8 mouse cellular contexts compared by ENCODE assay signal in the genomic region with DNA sequence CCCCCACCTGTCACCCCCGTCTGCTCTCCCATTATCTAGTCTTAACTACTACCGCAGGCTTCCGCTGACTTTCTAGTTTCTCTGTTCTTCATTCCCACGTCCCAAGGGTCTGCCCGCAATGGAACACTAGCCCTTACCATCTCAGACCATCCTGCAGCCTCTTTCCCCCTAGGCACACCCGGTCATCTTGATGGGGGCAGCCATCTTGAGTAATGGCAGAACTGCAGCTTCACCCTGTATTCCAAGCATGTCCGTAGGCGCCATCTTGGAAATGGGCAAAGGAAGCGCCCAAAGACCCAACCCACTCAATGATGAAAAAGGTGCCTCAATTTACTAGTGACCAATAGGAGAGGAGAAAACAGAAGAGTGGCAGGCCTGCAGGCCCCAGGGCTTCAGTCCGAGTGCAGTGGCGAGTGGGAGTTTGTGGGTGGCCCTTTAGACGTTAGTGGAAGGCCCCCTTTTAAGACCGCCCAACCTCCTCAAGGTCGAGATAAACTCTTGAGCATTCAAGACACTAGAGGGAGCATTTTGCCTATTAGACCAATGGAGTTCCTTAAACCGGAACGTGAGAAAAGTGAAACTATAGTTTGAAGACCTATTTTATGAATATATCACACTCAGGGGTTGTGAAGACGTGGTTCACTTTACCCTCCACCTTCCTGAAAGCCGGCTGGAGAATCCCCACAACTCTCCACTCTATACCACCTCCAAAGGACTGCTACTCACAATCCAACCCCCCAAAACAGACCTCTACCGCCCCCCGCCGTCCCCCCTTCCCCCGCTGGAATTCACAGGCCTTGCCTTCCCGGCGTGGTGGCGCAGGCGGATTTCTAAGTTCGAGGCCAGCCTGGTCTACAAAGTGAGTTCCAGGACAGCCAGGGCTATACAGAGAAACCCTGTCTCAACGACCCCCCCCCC. TPM values are rescaled to one million over a fixed set of nuclear protein-coding genes. Genes with fewer than 3 reads are reported as not detected.
A peak's percentile ranks its signal among the peaks of the same experiment; 100 is the strongest.
DNase-seq lines count a peak whose midpoint lies in the region; ATAC-seq and TF ChIP-seq lines count a peak whose summit lies in the region.

A gene (minus strand): TSS at position 277 of the 918 bp plus-strand sequence.

- DNase-seq in CD8-positive naive resting alpha-beta T cell, adult 2 months (ENCODE audit: low read depth in 2 of 2, low spot score in 2 of 2) = peak; percentile 92 to 93
- peak; percentile 96 for DNase-seq in c-Kit-positive CD71-negative TER-119-negative erythroid progenitor cells, embryonic 14.5 days (ENCODE audit: low read depth)
- DNase-seq in forebrain, embryonic 10.5 days (ENCODE audit: extremely low spot score, low spot score) = peak; percentile 95
- DNase-seq in kidney, postnatal 25 days = peak; percentile 94 to 99
- DNase-seq in liver, embryonic 14.5 days (ENCODE audit: low read depth in 3 of 3, low spot score in 3 of 3) = peak; percentile 96 to 98 (median 98)
- peak; percentile 92 for DNase-seq in neural tube, embryonic 11.5 days (ENCODE audit: low spot score)
- peak; percentile 91 for DNase-seq in stomach, postnatal 0 days (ENCODE audit: low spot score)

- peaks cover 27% of the 10 kb centered on the region for H3K36me3 ChIP-seq in forebrain, embryonic 10.5 days (replicated peaks)
- H3K36me3 ChIP-seq in heart, embryonic 15.5 days = peaks cover 21% of the 10 kb centered on the region; the same call in 1 of the 2 replicates
- no peaks in the 10 kb centered on the region for H3K36me3 ChIP-seq in liver, embryonic 14.5 days (replicated peaks; ENCODE audit: control insufficient read depth, insufficient read depth, low read depth)
- H3K36me3 ChIP-seq in neural tube, embryonic 11.5 days (ENCODE audit: control insufficient read depth, insufficient read depth, low read length) = no peaks in the 10 kb centered on the region
- peaks cover 7% of the 10 kb centered on the region; the same call in 1 of the 2 replicates for H3K36me3 ChIP-seq in stomach, postnatal 0 days (ENCODE audit: control insufficient read depth, insufficient read depth, low read length)

- no peak for TF ChIP-seq EP300 in liver, embryonic 14.5 days (IDR thresholded peaks at IDR 0.05; ENCODE audit: low read depth)
- no peak for TF ChIP-seq EP300 in stomach, postnatal 0 days (optimal IDR thresholded peaks at IDR 0.05)

- H3K4me2 ChIP-seq in heart, embryonic 15.5 days = peak within 1 kb of the TSS; percentile 81
- peak within 1 kb of the TSS; percentile 87 for H3K4me2 ChIP-seq in liver, embryonic 14.5 days (ENCODE audit: low read depth)
- peak within 1 kb of the TSS; percentile 56 for H3K4me2 ChIP-seq in neural tube, embryonic 11.5 days (ENCODE audit: low read depth)
- peak within 1 kb of the TSS; percentile 81 for H3K4me2 ChIP-seq in stomach, postnatal 0 days (replicated peaks; ENCODE audit: low read depth)

- ATAC-seq in heart, embryonic 15.5 days (replicated peaks; ENCODE audit: insufficient number of reproducible peaks, insufficient read depth, low FRiP score, low read depth) = peak; percentile 97
- peak; percentile 95 for ATAC-seq in liver, embryonic 14.5 days (ENCODE audit: insufficient read depth)
- ATAC-seq in neural tube, embryonic 11.5 days (ENCODE audit: insufficient read depth, low FRiP score, low TSS enrichment) = peak; percentile 97
- ATAC-seq in stomach, postnatal 0 days (ENCODE audit: low FRiP score, low TSS enrichment) = peak; percentile 98

- H3K27me3 ChIP-seq in forebrain, embryonic 10.5 days (ENCODE audit: poor library complexity, severe bottlenecking) = no peaks in the 10 kb centered on the region
- H3K27me3 ChIP-seq in heart, embryonic 15.5 days = no peaks in the 10 kb centered on the region
- H3K27me3 ChIP-seq in liver, embryonic 14.5 days (ENCODE audit: control insufficient read depth, insufficient read depth, low read length) = no peaks in the 10 kb centered on the region
- no peaks in the 10 kb centered on the region for H3K27me3 ChIP-seq in neural tube, embryonic 11.5 days (ENCODE audit: control insufficient read depth, insufficient read depth, low read length)
- H3K27me3 ChIP-seq in stomach, postnatal 0 days (ENCODE audit: control insufficient read depth, insufficient read depth, low read length) = no peaks in the 10 kb centered on the region

- WGBS in forebrain, embryonic 10.5 days = 3% methylated on average over 28 of the region's 28 CpGs
- WGBS in heart, embryonic 15.5 days = 2% methylated on average over 28 of the region's 28 CpGs
- 1% methylated on average over 28 of the region's 28 CpGs for WGBS in liver, embryonic 14.5 days (ENCODE audit: insufficient replicate concordance)
- 3% methylated on average over 28 of the region's 28 CpGs for WGBS in neural tube, embryonic 11.5 days
- WGBS in stomach, postnatal 0 days = 1% methylated on average over 28 of the region's 28 CpGs

- H3K9ac ChIP-seq in heart, embryonic 15.5 days = peak within 1 kb of the TSS; percentile 56
- peak within 1 kb of the TSS; percentile 85 for H3K9ac ChIP-seq in liver, embryonic 14.5 days (replicated peaks)
- peak within 1 kb of the TSS; percentile 44 for H3K9ac ChIP-seq in neural tube, embryonic 11.5 days (ENCODE audit: low read length)
- peak within 1 kb of the TSS; percentile 56 for H3K9ac ChIP-seq in stomach, postnatal 0 days (ENCODE audit: low read length)

- TF ChIP-seq CTCF in liver, embryonic 14.5 days (IDR thresholded peaks at IDR 0.05; ENCODE audit: low read depth) = peak; percentile 77
- peak; percentile 86 for TF ChIP-seq CTCF in stomach, postnatal 0 days (IDR thresholded peaks at IDR 0.05; ENCODE audit: low read depth)

- H3K4me1 ChIP-seq in forebrain, embryonic 10.5 days = peaks cover 33% of the 10 kb centered on the region
- peaks cover 15% of the 10 kb centered on the region for H3K4me1 ChIP-seq in heart, embryonic 15.5 days (replicated peaks)
- H3K4me1 ChIP-seq in liver, embryonic 14.5 days (replicated peaks; ENCODE audit: control insufficient read depth in 2 of 2, insufficient read depth in 2 of 2, low read length in 1 of 2) = peaks cover 11 to 12% of the 10 kb centered on the region in 2 experiments
- H3K4me1 ChIP-seq in neural tube, embryonic 11.5 days (ENCODE audit: control insufficient read depth, insufficient read depth, low read length) = 0 out of 2 replicates have a peak, but pooled peaks cover 4% of the 10 kb centered on the region
- peaks cover 4% of the 10 kb centered on the region for H3K4me1 ChIP-seq in stomach, postnatal 0 days (replicated peaks; ENCODE audit: control insufficient read depth, insufficient read depth)

- peak within 1 kb of the TSS; percentile 73 for H3K4me3 ChIP-seq in forebrain, embryonic 10.5 days
- peak within 1 kb of the TSS; percentile 60 for H3K4me3 ChIP-seq in heart, embryonic 15.5 days
- peak within 1 kb of the TSS; percentile 60 to 95 for H3K4me3 ChIP-seq in liver, embryonic 14.5 days (ENCODE audit: insufficient read depth in 1 of 2, low read depth in 2 of 2, low read length in 2 of 2)
- H3K4me3 ChIP-seq in neural tube, embryonic 11.5 days (ENCODE audit: low read depth, low read length) = peak within 1 kb of the TSS; percentile 50
- H3K4me3 ChIP-seq in stomach, postnatal 0 days (ENCODE audit: low read depth, low read length) = peak within 1 kb of the TSS; percentile 67

- peak within 1 kb of the TSS; percentile 88 for H3K27ac ChIP-seq in forebrain, embryonic 10.5 days
- peak within 1 kb of the TSS; percentile 94 for H3K27ac ChIP-seq in heart, embryonic 15.5 days
- H3K27ac ChIP-seq in liver, embryonic 14.5 days = peak within 1 kb of the TSS; percentile 87
- 0 out of 2 replicates have a peak within 1 kb of the TSS, but pooled peaks have one; percentile 58 for H3K27ac ChIP-seq in neural tube, embryonic 11.5 days (ENCODE audit: low read depth, low read length)
- H3K27ac ChIP-seq in stomach, postnatal 0 days (replicated peaks) = peak within 1 kb of the TSS; percentile 92

- no peaks in the 10 kb centered on the region for H3K9me3 ChIP-seq in forebrain, embryonic 10.5 days
- no peaks in the 10 kb centered on the region for H3K9me3 ChIP-seq in heart, embryonic 15.5 days (replicated peaks)
- H3K9me3 ChIP-seq in liver, embryonic 14.5 days (ENCODE audit: control insufficient read depth, low read length) = no peaks in the 10 kb centered on the region
- no peaks in the 10 kb centered on the region for H3K9me3 ChIP-seq in neural tube, embryonic 11.5 days (ENCODE audit: control insufficient read depth, low read length)
- no peaks in the 10 kb centered on the region for H3K9me3 ChIP-seq in stomach, postnatal 0 days (ENCODE audit: control insufficient read depth, low read length)

RNA-seq across cellular contexts. Expression of the gene that starts here (rescaled TPM):
- 31.0 and 37.2 TPM in 2 replicates for polyA plus RNA-seq in forebrain, embryonic 10.5 days (2016; fragmentation: Nextera tagmentation; extraction: Ambion mirVana)
- 55.6 and 57.9 TPM in 2 replicates for polyA plus RNA-seq in heart, embryonic 15.5 days (2015; fragmentation: Nextera tagmentation; extraction: Ambion mirVana)
- 9.4 and 11.0 TPM in 2 replicates for polyA plus RNA-seq in liver, embryonic 14.5 days (2012; rRNA removed)
- polyA plus RNA-seq in liver, embryonic 14.5 days (2014; fragmentation: Nextera tagmentation; extraction: Ambion mirVana) = 16.0 and 17.5 TPM in 2 replicates
- 24.8 and 36.6 TPM in 2 replicates for polyA plus RNA-seq in neural tube, embryonic 11.5 days (2014; fragmentation: Nextera tagmentation; extraction: Ambion mirVana)
- 19.6 and 20.5 TPM in 2 replicates for polyA plus RNA-seq in stomach, postnatal 0 days (2015; fragmentation: Nextera tagmentation; extraction: Ambion mirVana)

Comparison
In these comparisons a context has a peak if more than half of its experiments do, and no peak if none do; other contexts are left out.
1. Peak in every context shown above with its lines: DNase-seq, ATAC-seq, H3K4me3 ChIP-seq and H3K27ac ChIP-seq.